Mouse (Mus musculus) lung, postnatal 0 days (tissue): ENCODE measurements around the gene Muc20.

Source experiments
- CTCF ChIP-seq: IDR thresholded peaks from 2 replicates; pipeline ENCODE4 v1.5.1; 2016; ENCODE audit warnings: antibody characterized with exemption, mild to moderate bottlenecking
- EP300 ChIP-seq: IDR thresholded peaks from 2 replicates; pipeline ENCODE4 v1.6.1; 2016; ENCODE audit warnings: antibody characterized with exemption, mild to moderate bottlenecking, control low read depth

- no peak for TF ChIP-seq EP300
- TF ChIP-seq CTCF, result no peak
Measured at GRCm38 (mm10) chr16:32764961-32765360, 32.3 kb downstream of the Muc20 start.
